Mouse (Mus musculus) CD4-positive, CD25-positive, alpha-beta regulatory T cell, adult 4 months (primary cell): ENCODE data around the gene Tmcc3. TPM values are rescaled to one million over a fixed set of nuclear protein-coding genes. Genes with fewer than 3 reads are reported as not detected.

ENCODE experiments used
- ATAC-seq: one replicate; pipeline ENCODE4 v1.8.0; 2017
- polyA plus RNA-seq, 2 experiments: library from polyadenylated mRNA; unstranded; fragments of 100-300 nt; shearing (Covaris generic); gene quantifications; one replicate each; pipeline ENCODE4 v1.2.1; 2017

Tmcc3 gene
- polyA plus RNA-seq, 2 experiments from 2014 or later, result 1.2 to 2.2 TPM

DNA sequence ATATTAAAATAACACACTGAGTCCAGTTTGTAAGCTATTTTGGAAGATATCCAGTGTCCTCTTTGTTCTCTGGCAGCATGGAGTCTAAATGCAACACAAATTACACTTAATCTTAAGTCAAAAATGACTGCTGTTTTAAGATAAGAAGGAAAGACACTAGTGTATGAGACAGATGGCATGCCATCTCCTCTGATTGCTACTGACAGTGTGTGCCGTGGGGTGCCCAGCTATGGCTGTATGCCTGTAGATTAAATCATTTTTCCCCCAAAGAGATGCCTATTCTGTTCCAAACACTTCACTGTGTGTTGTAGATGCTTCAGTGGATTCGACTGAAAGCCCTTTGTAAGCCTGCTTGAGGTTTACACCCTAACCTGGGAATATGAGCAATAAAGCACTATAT is 59.5 kb downstream of the Tmcc3 start:
- ATAC-seq, result no peak

DNA sequence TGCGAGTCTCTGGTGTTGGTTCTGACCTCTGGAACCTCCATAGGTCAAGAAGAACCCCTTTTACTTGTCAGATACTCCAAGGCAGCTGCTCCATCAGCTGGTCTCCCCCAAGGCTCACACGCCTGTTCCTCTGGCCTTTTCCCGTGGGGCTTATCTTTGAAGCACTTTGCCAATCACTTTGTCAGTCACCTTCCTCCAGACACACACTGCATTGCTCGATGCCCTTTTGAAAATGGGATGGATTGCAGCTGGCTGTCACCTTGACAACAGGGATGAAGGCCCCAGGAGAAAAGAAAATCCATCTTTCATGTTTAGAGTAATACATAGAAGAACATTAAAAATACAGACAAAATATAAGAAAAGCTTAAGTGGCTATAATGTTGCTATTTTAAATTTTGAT is 65.2 kb downstream of the Tmcc3 start:
- no peak for ATAC-seq

DNA sequence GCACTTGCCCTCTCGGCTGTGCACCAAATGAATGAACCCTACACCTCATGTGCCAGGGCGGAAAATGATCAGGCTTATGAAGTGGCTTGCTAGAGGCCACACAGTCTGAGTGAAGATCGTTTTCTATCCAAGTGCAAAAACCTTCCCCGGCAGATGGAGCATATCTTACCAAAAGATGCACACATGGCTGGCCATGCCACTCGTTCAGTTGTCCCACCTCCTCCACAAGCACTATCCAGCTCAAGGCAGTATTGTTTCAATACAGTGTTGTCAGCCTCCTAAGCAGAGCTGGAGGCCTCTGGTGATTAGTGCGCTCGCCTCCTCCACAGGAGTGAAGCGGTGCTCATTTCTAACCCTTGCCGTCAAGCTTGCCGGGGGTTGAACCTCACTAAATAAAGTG is 66.1 kb downstream of the Tmcc3 start:
- ATAC-seq, result peak; percentile 49

DNA sequence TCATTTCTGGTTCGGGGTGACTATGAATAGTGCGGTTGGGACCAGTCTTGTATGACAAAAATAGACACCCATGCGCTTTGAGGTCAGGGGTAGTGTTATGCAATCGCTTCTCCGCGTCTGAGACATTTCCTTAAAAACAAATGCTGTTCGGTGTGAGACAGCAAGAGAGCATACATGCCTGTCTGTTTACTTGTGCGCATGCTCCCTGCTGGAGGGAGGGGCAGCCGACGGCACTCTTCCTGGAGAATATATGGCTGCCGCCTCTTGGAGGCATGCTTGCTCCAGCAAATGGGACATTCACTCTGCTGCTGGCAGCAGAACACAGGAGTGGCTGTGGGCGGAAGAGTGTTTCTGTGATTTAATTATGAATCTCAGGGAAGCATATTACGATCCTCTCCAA is 66.6 kb downstream of the Tmcc3 start:
- ATAC-seq, result peak; percentile 92

DNA sequence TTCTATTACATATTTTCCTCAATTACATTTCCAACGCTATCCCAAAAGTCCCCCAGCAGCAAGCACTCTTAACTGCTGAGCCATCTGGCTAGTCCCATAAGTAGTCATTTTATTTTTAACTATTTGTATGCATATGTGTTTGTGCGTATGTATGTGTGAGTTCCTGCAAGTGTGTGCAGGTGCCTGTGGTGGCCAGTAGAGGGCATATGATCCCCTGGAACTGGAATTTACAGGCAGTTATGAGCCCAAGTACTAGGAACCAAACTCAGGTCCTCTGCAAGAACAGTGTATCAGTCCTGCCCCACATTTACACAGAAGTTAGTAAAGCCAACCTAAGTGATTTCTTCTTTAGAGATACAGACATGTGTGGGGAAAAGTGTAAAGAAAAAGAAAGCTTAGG is 68.3 kb downstream of the Tmcc3 start:
- ATAC-seq, result no peak

DNA sequence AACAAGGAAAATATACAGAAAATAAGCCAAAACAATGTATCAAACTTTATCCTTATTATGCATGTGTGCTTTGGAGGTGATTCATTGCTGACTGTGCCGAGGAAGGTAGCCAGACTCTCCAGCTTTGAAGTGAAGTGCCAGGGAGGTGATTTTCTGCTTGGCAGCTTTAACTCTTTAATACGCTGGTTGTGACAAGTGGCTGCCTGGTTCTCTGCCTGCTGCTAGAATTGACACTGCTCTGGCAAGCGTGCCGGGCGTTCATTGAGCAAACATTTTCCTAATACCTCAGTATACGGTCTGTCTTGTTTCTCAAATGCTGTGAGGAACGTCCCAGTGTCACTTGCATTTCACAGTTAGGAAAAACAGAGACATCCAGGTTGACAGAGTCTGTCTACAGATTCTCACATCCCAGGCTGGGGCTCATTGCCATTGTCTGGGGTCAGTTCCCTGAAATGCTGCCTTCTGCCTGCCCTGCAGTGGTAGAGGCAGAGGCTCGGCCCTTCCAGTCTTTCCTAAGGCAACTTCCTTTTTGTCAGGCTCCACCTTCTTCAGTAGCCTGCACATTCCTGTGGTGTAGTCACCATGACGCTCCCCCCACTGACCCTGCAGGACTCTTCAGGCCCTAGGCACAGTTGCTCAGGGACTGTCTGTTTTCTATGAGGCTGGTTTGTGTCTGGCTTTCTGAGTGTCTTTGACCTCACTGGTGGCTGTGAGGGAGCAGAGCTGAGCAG is 69.1 kb downstream of the Tmcc3 start:
- no peak for ATAC-seq

DNA sequence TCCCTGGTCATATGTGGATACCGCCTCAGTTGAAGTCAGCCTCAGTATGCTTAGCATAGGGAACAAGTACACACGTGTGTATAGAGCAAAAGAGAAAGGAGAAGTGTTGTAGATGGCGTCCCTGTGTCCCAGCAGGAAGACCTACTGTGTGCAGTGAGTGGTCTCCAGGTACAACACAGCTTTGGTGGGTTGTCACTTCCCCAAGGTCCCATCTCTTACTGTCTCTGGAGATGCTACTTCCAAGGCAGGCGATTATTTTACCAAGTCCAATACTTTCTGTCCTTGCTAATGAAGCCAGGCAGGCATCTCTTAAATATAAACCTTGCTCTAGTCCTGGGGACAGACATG is 69.6 kb downstream of the Tmcc3 start:
- ATAC-seq, result no peak

DNA sequence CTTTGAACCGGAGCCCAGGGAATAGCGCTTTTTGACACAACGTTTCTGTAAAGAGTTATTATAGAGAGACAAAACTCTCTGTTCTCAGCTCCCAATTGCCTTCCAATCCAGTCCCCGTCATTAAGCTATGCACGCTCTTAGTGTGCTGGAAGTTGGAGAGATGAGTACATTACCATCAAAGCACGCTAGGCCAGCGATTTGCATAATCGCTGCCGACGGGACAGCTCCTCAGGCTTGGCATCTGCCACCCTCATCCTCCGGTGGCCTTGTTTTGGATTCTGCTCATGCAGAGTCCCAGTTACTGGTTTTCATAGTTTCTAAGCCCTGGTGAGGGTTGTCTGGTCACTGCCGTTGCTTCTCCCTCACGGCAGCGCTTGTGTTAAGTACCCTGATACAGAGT is 70.9 kb downstream of the Tmcc3 start:
- ATAC-seq, result no peak

DNA sequence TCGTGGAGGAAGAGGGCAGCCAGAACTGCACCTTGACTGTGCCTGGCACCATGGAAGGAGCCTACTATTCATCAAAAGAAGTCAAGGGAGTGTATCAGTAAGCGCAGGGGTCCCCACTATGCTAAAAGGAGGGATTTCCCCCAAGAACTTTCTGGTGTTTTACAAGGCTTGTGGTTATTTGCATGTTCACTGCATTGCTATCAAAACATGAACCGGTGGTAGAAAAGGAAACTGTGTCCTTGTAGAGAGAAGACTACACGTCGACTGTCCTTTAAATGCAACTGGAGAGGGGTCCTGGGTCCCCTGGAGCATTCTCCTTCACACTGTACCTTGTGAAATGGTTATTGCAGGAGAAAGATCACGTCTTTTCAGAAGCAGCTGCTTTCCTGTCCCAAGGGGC is 71.8 kb downstream of the Tmcc3 start:
- peak; percentile 72 for ATAC-seq

DNA sequence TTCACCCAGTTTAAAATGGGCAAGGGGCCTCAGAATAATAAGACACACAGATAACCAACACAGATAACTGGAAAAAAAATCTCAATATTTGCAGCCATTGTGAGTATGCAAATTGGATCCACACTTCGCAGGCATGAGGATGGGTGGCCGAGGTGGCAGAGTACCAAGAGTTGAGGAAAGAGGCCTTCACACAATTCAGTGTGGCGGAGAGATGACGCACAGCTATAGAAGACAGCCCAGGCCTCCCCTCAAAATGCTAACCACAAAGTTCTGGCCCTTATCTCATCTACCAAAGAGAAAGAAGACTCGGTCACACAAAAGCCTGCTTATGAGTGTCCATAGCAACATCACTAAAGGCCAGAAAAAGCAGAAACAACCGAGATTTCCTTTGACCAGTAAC is 77.5 kb downstream of the Tmcc3 start:
- no peak for ATAC-seq

DNA sequence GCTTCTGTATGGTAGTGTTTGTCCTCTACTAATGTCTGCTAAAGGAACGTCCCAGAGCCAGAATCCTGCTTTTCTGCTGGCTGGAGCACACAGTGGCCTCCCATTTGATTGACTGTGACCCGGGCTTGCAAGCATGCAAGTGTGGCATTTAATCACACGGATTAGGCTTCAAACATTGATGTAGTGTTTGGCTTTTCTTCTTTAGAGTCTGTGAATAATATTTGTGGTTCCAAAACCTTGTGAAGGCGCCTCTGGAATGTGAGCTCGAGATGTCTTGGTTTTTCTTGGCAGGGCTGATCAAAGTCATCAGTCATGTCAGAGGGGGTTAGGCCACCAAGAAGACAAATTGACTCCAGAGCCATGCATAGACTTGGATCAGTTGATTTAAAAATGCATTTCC is 79.3 kb downstream of the Tmcc3 start:
- ATAC-seq, result no peak

DNA sequence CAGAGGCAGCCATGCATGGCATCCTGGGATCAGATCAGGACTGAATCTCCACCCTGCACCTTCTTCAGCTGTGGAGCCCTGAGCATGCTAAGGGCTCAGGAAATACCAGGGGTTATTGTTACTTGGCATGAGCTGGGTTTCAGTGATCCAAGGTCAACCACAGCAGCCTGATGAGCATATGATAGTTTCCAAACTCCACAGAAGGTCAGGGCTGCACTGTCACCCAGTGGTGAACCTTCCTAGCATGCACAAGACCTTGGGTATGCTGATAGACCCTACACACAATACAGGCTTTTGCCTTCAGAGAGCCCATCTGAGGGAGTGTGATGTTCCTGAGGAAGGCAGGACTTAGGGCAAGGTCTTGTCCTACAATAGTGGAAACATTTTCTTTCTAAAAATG is 82.5 kb downstream of the Tmcc3 start:
- no peak for ATAC-seq

DNA sequence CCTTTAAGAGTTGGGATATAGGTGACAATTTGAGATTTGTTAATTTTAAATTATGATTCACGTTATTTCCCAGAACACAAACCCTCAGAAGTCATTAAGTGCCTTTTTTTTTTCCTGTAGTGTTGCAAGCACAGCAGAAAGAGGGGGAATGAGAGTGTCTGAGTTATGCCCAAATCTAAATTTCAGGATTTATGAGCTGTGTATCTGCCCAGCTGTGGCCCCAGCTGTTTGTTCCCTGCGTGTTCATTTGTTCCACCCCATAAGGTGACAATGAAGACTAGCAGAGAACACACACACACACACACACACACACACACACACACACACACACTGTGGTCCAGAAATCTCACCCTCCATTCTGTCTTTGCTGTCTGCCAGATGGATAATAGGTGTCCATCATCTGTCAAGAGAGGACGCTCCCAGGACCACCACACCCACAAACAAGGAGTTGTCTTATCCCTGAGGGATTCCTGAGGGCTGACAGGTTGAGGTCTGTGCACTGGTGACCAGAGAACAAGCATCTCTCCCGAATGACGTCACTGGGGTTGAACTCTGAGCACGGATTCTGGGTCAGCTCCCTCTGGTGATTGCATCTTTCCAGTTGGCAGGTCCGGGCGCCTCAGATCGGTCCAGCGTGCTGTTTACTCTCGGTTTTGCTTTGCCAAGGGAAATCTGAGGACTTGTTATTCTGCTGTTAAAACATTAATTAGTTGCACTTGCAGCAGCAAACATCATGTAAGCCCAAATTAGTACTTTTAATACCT is 86.3 kb downstream of the Tmcc3 start:
- ATAC-seq, result no peak

DNA sequence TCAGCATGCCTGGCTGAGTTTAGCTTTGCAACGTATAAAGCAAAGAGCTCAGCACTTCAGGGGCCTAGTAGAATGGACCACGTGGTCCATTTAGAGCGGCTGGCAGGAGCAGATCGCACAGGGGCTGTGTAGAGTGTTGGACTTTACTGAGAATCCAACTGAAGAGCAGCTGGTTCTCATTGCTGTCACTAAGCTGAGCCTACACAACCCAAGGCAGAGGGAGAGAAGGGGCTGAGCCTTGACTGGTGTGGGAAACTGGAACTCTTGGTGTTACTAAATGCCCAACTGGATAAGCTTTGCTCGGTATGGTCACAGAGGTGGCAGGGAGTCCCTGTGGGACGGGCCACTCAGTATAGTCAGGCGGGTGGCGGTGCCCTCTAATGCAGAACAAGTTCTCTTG is 89.1 kb downstream of the Tmcc3 start:
- no peak for ATAC-seq

DNA sequence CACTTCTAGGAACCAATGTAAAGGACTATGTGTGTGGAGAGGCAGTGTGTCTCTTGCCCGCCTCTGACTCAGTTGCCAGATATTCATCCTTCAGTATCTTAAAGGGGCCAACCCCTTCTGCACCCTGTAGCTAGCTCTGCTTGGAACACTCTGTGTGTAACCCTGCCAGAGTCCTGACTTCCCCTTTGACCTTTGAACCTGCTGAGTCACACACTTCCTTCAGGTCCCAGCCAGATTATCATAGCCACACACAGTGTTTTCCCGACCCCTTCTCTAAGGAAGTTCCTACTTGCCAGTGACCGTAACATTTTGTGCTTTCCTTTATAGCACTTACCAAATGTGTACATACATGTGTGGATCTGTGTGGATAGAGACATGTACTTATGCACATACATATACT is 93.7 kb downstream of the Tmcc3 start:
- ATAC-seq, result no peak

DNA sequence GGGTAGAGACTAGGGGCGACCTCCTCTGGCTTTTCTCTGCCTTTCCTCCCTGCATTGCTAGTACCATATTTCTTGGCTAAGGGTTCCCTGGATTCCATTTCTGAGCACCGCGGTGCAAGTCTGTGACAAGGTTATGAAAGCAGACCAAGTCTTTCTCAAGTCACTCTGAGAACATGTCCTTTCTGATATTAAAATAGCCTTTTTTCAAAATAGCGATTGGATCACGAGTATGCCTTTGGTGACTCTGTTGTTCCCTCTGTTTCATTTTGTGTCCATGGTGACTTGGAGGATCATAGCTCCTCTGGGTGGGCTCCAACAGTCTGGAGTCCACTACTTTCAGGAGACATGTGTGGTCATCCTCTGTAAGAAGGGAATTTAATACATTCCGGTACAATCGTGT is 95.1 kb downstream of the Tmcc3 start:
- no peak for ATAC-seq

DNA sequence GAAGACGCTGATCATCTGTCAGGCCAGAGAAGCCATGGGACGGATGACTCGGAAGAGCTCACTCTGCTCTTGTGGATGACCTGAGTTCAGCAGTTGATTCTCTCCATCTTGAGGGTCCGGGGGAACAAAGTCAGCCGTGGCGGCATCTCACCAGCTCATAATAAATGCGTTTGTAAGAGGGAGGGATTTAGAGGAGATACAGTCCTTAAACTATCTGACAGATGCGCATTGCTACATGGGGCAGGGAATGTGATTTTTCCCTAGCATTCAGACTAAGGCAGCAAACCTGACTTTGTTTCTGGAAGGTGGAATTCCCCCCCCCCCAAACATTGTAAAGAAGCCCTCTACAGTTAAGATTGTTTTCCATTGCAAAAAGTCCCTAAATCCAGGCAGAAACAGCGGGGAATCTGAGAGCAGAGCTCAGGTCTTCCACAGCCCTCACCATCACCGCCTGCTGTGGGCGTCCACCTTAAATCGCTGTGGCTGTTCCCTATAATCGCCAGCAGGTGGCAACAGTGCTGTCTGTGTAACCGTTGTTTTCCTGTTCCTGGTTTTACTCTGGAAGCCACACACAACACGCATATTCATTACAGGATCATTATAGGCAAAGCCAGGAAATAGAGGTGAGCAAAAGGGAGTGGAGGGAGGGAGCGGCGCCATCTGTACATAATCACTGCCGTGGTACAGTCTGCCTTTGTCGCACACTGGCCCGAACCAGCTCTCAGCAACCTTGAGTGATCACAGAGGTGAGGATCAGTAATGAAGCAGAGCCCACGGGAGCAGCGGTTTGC is 96.8 kb downstream of the Tmcc3 start:
- ATAC-seq, result peak; percentile 97

DNA sequence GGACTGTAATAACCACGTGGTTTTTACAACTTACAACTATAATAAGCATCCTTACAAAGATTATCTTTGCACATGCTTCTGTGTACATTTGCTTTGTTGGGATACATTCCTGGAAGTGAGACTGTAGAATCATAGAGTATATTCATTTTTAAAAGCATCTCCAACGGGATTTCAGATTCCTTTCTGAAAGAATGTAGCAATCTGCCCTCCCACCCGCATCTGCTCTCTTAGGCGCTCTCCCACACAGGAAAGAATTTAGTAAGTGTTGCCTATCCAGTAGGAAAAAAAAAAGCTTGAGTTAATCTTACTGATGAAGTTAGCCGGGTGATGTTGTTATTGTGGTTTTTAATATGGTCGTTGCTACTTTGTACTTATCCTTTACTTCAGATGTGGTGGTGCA is 97.9 kb downstream of the Tmcc3 start:
- ATAC-seq, result no peak

DNA sequence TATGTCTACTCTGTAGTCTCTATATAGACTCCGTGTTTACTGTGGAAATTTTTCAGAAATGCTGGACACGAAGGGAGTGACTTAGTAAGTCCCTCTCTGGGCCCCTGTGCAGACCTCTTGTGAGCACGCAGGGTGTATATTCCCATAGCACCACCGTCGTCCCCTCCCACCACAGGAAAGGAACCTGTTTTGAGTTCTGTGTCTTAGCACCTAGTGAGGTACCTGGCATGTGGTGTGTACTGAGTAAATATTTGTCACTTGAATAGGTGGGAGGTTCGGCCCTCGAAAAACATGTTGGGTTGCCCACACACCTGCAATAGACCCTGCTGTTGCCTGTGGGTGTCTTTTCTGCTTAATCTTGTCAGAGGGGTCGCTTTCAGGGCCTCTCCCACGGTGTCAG is 99.8 kb downstream of the Tmcc3 start:
- no peak for ATAC-seq

DNA sequence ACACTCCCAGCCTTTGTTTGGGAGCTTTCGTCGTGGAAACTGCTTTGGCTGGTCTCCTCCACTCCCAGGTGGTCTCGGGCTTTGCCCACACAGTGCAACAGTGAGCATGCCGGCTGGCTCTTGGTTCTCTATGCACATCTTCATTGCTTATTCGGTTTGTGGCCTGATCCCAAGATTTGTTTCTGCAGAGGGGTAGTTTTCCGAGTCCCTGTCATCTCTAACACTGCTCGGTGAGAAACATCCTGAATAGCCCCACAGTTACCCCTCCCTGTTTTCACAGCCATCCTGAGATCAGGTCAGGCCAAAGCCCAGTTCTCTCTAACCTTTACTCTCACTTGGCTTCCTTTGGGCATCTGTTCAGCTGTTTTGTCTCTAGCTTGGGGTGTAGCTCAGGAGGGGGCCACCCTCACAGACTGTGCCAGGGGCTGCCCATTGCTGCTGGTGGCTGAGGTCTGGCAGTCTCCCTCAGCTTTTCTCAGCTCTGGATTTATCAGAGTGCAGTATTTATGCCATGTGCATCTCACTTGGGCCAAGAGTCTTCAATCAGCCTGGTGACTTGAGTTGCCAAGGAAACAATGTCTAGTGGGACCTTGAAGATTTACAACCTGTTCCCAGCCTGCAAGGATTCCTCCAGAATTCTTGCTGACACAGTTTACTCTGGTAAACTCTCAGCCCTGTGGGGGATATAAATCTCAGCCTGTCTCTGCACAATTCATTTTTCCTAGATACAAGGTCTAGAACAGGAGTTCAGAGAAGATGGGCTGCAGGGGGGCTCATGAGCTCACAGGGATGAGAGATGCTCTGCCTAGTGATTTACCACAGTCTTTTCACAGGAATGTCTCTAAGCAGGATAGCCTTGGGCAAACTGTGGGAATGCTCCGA is 102.3 kb downstream of the Tmcc3 start:
- no peak for ATAC-seq

DNA sequence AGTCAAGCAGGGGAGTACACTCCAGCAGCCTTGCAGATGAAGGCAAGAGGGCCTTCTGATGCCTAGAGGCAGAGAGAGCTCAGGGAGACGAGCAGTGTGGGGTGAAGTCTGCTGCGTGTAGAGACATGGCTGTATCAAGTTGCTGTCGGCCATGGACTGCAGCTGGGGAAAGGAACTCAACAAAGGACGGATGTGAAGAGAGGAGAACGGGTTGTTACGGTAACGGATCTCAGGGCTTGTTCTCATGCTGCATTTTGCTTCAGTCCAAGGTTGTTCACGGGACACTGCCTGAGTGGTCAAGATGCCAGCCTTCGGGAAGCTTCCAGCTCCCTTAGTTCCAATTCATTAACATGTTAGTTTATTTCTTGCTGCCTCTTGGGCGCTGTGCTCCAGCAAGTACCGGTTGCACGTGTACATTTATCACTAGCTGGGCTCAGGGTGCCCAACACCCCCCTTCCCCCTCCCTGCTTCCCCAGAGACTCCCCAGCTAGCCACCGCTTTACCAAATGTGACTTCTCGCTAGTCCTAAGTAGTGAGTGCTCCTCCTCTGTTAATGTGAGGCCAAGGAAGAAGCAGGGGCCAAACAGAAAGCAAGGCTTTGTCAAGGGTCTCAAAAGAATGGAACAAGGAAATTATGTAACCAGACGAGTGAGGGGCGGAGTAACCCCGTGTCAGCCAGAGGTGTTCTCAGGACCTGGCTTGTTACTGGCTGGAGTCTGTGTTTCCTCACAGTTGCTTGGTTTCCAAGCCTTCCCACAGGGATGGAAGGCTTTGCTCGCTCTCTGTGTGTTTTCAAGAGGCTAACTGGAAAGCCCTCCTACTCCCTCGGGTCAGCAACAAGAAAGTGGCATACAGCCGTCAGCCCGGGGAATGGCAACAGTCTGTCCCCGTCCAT is 104.4 kb downstream of the Tmcc3 start:
- peak; percentile 29 for ATAC-seq

DNA sequence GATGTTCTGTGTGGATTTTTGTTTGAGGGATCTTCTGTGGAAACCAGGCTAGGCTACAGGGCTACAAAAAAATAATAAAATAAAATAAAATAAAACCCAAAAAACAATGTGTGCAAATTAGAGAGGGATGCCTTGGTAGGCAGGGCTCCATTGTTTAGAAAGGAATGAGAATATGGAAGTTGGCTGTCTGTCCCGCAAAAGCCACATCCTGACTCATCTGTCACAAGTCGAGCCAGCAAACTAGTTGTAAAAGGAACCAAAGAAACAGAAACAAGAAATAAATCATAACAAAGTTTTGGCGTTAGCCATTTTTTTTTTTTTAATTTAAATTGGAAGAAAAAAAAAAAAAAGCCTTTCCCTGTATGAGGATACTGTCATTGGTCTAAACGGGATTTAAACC is 105.9 kb downstream of the Tmcc3 start:
- no peak for ATAC-seq
